Mouse (Mus musculus) liver, adult 2 months (tissue): ENCODE measurements around the gene Styxl1. TPM values are rescaled to one million over a fixed set of nuclear protein-coding genes. Genes with fewer than 3 reads are reported as not detected.
A peak's percentile ranks its signal among the peaks of the same experiment; 100 is the strongest.

Source experiments
- DNase-seq: peaks from one replicate; pipeline ENCODE4 v3.0.0-alpha.2; 2011; ENCODE audit warnings: low read depth, low spot score; ENCODE audit errors: extremely low read depth
- H3K27ac ChIP-seq: fragments of 200-500 bp; replicated peaks from 2 replicates; pipeline ENCODE4 v1.5.1; 2012; ENCODE audit warnings: low read depth, mild to moderate bottlenecking, control low read depth, inconsistent platforms, low read length; ENCODE audit not compliant: insufficient read depth
- H3K27me3 ChIP-seq: fragments of 200-500 bp; 2 replicates; pipeline ENCODE4 v1.6.1; 2012; ENCODE audit warnings: mild to moderate bottlenecking, moderate library complexity, low read length, inconsistent platforms; ENCODE audit not compliant: control insufficient read depth, insufficient read depth
- H3K36me3 ChIP-seq: fragments of 200-500 bp; 2 replicates; pipeline ENCODE4 v1.6.1; 2012; ENCODE audit warnings: low read length, inconsistent platforms; ENCODE audit not compliant: control insufficient read depth, insufficient read depth
- H3K4me1 ChIP-seq: fragments of 200-500 bp; 2 replicates; pipeline ENCODE4 v1.6.1; 2011; ENCODE audit warnings: low read length; ENCODE audit not compliant: control insufficient read depth, insufficient read depth
- H3K4me3 ChIP-seq: fragments of 200-500 bp; 2 replicates; pipeline ENCODE4 v1.5.1; 2011; ENCODE audit warnings: low read depth, mild to moderate bottlenecking, control low read depth, low read length, moderate library complexity; ENCODE audit not compliant: insufficient read depth
- H3K79me2 ChIP-seq: fragments of 200-500 bp; 2 replicates; pipeline ENCODE4 v1.6.1; 2012; ENCODE audit warnings: inconsistent platforms, mild to moderate bottlenecking, low read length, moderate library complexity; ENCODE audit not compliant: control insufficient read depth, insufficient read depth
- H3K9ac ChIP-seq: fragments of 200-500 bp; 2 replicates; pipeline ENCODE4 v1.6.1; 2012; ENCODE audit warnings: low read depth, mild to moderate bottlenecking, control low read depth, inconsistent platforms, low read length
- CTCF ChIP-seq: fragments of 200-500 bp; IDR thresholded peaks from 2 replicates; pipeline ENCODE4 v1.5.1; 2011; ENCODE audit warnings: low read depth, low read length, control low read depth
- POLR2A ChIP-seq: fragments of 200-500 bp; IDR thresholded peaks from 2 replicates; pipeline ENCODE4 v1.6.1; 2011; ENCODE audit warnings: low read length, control low read depth; ENCODE audit not compliant: insufficient read depth; ENCODE audit errors: extremely low read depth
- WGBS: fragments of 180-500 bp; shearing (Covaris S2); methylation state at CpG from one replicate; pipeline ENCODE4 v1.1.7; 2018; 5-methylcytosine and 5-hydroxymethylcytosine counted together
- polyA plus RNA-seq: library from polyadenylated mRNA; depleted of rRNA; stranded (reverse); fragments of >200 nt; gene quantifications from 2 replicates; pipeline ENCODE4 v1.2.3, GENCODE M21; 2012
- total RNA-seq: library from RNA; depleted of rRNA; stranded (reverse); fragments of >200 nt; gene quantifications from 2 replicates; pipeline ENCODE4 v1.2.3, GENCODE M21; 2014

The Styxl1 gene
- total and polyA plus RNA-seq, 2 experiments, result 0.18 to 0.23 TPM

GRCm38 (mm10) chr5:135780331-135780730 lies 2.1 kb upstream of the Styxl1 start:
- H3K27me3 ChIP-seq, result no peaks in the 10 kb centered on the region
- WGBS, result 74% methylated on average over 8 of the region's 8 CpGs
- no peak for DNase-seq
- H3K4me3 ChIP-seq, result no peak overlapping the region
- peaks cover 19% of the 10 kb centered on the region for H3K36me3 ChIP-seq
- no peak overlapping the region for H3K27ac ChIP-seq
- no peak overlapping the region for H3K9ac ChIP-seq
- peaks cover 18% of the 10 kb centered on the region; the same call in 1 of the 2 replicates for H3K79me2 ChIP-seq
- H3K4me1 ChIP-seq, result peaks cover 46% of the 10 kb centered on the region
- TF ChIP-seq POLR2A, result no peak
- TF ChIP-seq CTCF, result no peak

GRCm38 (mm10) chr5:135778471-135779445 lies 573 bp upstream of the Styxl1 start, which contains the start of gene Mdh2:
Gene Mdh2 (plus strand): TSS chr5:135778480.
- WGBS, result under 1% methylated on average over 70 of the region's 70 CpGs
- Histone ChIP-seq H3K4me1 (peaks cover 48% of the 10 kb centered on the region), H3K9ac (peak within 1 kb of the TSS; percentile 94), H3K79me2 (peaks cover 18% of the 10 kb centered on the region; the same call in 1 of the 2 replicates), H3K27ac (peak within 1 kb of the TSS; percentile 90), H3K36me3 (peaks cover 5% of the 10 kb centered on the region), H3K27me3 (no peaks in the 10 kb centered on the region), H3K4me3 (peak within 1 kb of the TSS; percentile 86)
- DNase-seq, result peak; percentile 98
- TF ChIP-seq POLR2A, result peak; percentile 97
- no peak for TF ChIP-seq CTCF

- H3K4me1 ChIP-seq, result peaks cover 35% of the 10 kb centered on the region
- no peaks in the 10 kb centered on the region for H3K27me3 ChIP-seq
- no peak overlapping the region for H3K9ac ChIP-seq
- peak overlapping the region; percentile 34; the same call in 1 of the 2 replicates for H3K27ac ChIP-seq
- DNase-seq, result no peak
- no peak overlapping the region for H3K4me3 ChIP-seq
- TF ChIP-seq POLR2A, result no peak
- TF ChIP-seq CTCF, result no peak
- H3K36me3 ChIP-seq, result no peaks in the 10 kb centered on the region
- peaks cover 18% of the 10 kb centered on the region; the same call in 1 of the 2 replicates for H3K79me2 ChIP-seq
- WGBS, result 75% methylated on average over 4 of the region's 4 CpGs
Observed at GRCm38 (mm10) chr5:135776546-135776945, 1.6 kb downstream of the Styxl1 start.

DNA sequence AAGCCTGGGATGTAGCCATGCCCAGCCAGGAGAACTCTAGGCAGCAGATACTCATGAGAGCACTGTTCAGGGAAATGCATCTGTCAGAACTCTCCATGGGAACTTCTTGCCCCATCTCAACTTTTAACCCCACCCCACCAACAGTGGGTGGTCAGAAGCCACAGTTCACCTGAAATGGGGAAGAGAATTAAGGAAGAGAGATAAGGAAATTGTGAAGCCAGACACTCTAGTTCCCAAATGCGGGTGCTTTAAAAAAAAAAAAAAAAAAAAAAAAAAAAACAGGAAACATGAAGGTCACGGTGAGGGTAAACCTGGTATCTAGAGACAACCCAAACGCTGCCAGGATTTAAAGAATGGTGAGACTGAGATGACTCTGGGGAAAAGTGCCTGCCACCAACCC lies 5.7 kb downstream of the Styxl1 start:
- 54% methylated on average over 3 of the region's 3 CpGs for WGBS
- H3K9ac ChIP-seq, result no peak overlapping the region
- no peak overlapping the region for H3K27ac ChIP-seq
- DNase-seq, result no peak
- no peaks in the 10 kb centered on the region for H3K36me3 ChIP-seq
- peaks cover 17% of the 10 kb centered on the region for H3K4me1 ChIP-seq
- H3K27me3 ChIP-seq, result no peaks in the 10 kb centered on the region
- no peaks in the 10 kb centered on the region for H3K79me2 ChIP-seq
- TF ChIP-seq CTCF (no peak), POLR2A (no peak)
- no peak overlapping the region for H3K4me3 ChIP-seq

DNA sequence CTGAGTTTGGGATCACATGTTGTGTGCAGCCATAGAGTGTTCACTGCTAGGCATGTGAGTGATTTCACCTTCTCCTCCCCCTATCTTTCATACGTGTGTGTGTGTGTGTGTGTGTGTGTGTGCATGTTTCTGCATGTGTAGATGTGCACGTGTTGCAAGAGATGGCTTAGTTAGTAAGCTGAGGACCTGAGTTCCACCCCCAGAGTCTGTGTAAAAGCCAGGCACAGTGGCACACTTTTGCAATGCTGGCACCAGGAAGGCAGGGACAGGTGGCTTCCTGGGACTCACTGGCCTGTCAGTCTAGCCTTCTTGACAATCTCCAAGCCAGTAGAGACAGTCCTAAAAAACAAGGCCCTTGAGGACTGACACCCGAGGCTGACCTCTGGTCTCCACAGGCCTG lies 13.2 kb downstream of the Styxl1 start:
- DNase-seq, result no peak
- H3K4me3 ChIP-seq, result no peak overlapping the region
- H3K4me1 ChIP-seq, result peaks cover 2% of the 10 kb centered on the region; the same call in 1 of the 2 replicates
- H3K79me2 ChIP-seq, result no peaks in the 10 kb centered on the region
- H3K9ac ChIP-seq, result no peak overlapping the region
- no peaks in the 10 kb centered on the region for H3K27me3 ChIP-seq
- no peaks in the 10 kb centered on the region for H3K36me3 ChIP-seq
- no peak overlapping the region for H3K27ac ChIP-seq
- 60% methylated on average over 3 of the region's 3 CpGs for WGBS
- TF ChIP-seq POLR2A, result no peak
- no peak for TF ChIP-seq CTCF

DNA sequence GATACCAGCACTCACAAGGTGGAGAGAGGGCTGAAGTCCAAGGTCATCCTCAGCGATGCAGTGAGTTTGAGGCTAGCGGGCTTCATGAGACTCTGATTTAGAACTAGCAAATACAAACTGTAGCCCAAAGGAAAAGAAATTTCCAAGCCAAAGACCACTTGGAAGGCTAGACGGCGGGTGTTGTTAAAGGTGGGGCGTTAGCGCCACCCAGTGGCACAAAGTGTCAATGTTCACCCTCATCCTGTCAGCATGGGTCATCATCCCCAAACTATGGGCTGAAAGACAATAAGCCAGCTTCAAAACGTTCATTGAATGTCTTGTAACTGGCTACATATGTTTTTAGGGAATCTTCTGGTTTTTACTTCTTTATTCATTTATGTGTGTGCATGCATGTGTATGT lies 14.7 kb downstream of the Styxl1 start:
- DNase-seq, result peak; percentile 37
- Histone ChIP-seq H3K27ac (no peak overlapping the region), H3K4me1 (peaks cover 2% of the 10 kb centered on the region; the same call in 1 of the 2 replicates), H3K4me3 (no peak overlapping the region), H3K79me2 (no peaks in the 10 kb centered on the region), H3K9ac (no peak overlapping the region), H3K36me3 (no peaks in the 10 kb centered on the region), H3K27me3 (no peaks in the 10 kb centered on the region)
- TF ChIP-seq CTCF (peak; percentile 89), POLR2A (no peak)
- 3% methylated on average over 7 of the region's 7 CpGs for WGBS
